Mouse (Mus musculus): ENCODE results near the gene Fgd6.

DNA sequence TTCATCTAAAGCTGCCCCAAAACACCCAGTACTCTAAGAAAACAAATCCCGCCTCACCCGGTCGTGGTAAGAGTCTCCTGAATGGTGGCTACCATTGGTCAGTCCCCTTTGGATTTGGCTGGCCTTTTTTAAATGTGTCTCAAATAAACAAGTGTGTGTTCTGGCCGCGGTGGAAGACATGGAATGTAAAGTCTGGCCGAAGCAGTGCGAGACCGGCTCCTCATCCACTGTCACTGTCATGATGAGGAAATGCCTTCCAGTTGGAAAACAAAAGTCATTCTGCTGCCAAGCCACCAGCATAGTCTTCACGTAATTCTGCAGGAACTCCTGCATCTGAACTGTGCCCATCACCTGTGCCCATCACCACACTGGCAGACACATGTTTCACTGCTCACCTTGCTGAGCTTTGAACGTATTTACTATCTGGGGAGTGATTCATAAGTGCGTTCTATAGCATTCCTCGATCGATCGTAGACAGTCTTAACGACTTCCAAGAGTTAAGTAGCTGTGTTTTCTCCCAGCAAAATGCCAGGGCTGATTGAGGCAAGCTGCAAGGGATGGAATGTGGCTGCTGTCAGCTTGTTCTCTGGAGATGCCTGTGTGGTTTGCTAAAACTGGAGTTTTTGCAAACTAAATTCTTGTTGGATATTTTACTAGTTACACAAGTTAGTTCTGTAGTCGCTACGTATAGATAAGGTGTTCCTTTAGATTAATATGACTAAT lies 60.1 kb downstream of the Fgd6 start:
- TF ChIP-seq CTCF (IDR thresholded peaks at IDR 0.05; ENCODE audit: low read depth, low read length) (no peak), POLR2AphosphoS5 (IDR thresholded peaks at IDR 0.05; ENCODE audit: insufficient replicate concordance, low read depth, low read length) (no peak), TAL1 (conservative IDR thresholded peaks at IDR 0.05; ENCODE audit: low read depth, low read length) (no peak), GATA1 (IDR thresholded peaks at IDR 0.05; ENCODE audit: borderline replicate concordance, low read length) (no peak), GATA2 (IDR thresholded peaks at IDR 0.05; ENCODE audit: borderline replicate concordance, low read depth, low read length) (no peak)

Measured in G1E (cell line).